Mouse (Mus musculus): Measurements from ENCODE around the gene A630001G21Rik.

DNA sequence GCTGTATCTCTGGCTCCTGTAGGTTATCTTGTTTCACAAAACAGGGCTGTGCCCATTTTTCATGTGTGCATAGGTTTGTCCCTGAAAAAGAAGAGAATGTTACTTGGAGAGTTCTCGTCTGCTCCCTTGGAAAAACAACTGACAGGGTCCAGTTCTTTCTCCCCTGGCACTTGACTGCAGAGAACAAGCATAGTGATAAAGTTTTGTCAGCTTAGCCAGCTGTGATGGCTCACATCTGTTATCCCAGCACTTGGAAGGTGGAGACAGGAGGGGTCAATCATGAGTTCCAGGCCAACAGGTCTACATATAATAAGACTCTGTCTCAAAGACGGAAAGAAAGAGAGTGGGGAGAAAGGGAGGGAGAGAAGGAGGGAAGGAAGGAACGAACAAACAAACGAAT, 59.4 kb downstream of the A630001G21Rik start:
- TF ChIP-seq POLR2A (IDR thresholded peaks at IDR 0.05; ENCODE audit: low read depth, low read length) (no peak), CTCF (conservative IDR thresholded peaks at IDR 0.05; ENCODE audit: insufficient read depth, insufficient read length, low read depth, low read length) (no peak)

Measured in kidney, adult 2 months (tissue).